Mouse (Mus musculus) embryonic fibroblast, embryonic 13.5 days (primary cell): Measurements from ENCODE around the gene Utp14b.

Experiments
- CTCF ChIP-seq: IDR thresholded peaks from 2 replicates; pipeline ENCODE4 v1.5.1; 2011; ENCODE audit warnings: mild to moderate bottlenecking, control low read depth, low read length, moderate library complexity, borderline replicate concordance; ENCODE audit not compliant: insufficient read depth
- POLR2A ChIP-seq: IDR thresholded peaks from 2 replicates; pipeline ENCODE4 v1.6.1; 2011; ENCODE audit warnings: low read depth, mild to moderate bottlenecking, control low read depth, low read length, moderate library complexity

DNA sequence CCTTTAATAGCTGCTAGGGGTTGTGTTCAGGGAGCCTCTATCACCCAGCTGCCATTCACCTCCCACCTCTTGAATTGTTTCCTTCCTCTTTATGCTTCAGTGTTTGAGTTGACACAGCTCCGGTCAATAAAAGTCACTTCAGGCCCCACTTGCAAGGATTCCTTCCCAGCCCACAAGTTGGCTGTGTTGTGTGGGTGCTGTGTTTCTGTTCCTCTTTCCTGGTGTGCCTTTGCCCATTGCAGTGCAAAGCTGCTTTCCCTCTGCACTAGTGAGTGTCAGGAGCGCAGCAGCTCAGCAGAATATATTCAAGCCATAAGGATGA is 45.1 kb downstream of the Utp14b start:
- no peak for TF ChIP-seq POLR2A
- TF ChIP-seq CTCF, result no peak
